Mouse (Mus musculus) liver, embryonic 12.5 days (tissue): ENCODE data around the gene Eprs. TPM values are rescaled to one million over a fixed set of nuclear protein-coding genes. Genes with fewer than 3 reads are reported as not detected.
A peak's percentile ranks its signal among the peaks of the same experiment; 100 is the strongest.

ENCODE experiments used
- ATAC-seq: fragments of 200-750 bp; cut with Nextera tagmentation; 2 replicates; pipeline ENCODE4 v1.8.0; 2017; ENCODE audit warnings: moderate number of reproducible peaks, mild to moderate bottlenecking, moderate library complexity
- H3K27ac ChIP-seq: fragments of 300-500 bp; sonication (generic); 2 replicates; pipeline ENCODE4 v1.5.1; 2016; ENCODE audit warnings: mild to moderate bottlenecking
- H3K27me3 ChIP-seq: fragments of 300-500 bp; sonication (generic); replicated peaks from 2 replicates; pipeline ENCODE4 v1.6.1; 2016; ENCODE audit warnings: mild to moderate bottlenecking, moderate library complexity
- H3K36me3 ChIP-seq: fragments of 300-500 bp; sonication (generic); 2 replicates; pipeline ENCODE4 v1.6.1; 2016; ENCODE audit warnings: mild to moderate bottlenecking, moderate library complexity
- H3K4me1 ChIP-seq: fragments of 300-500 bp; sonication (generic); 2 replicates; pipeline ENCODE4 v1.6.1; 2016
- H3K4me2 ChIP-seq: fragments of 300-500 bp; sonication (generic); 2 replicates; pipeline ENCODE4 v1.6.1; 2016; ENCODE audit warnings: mild to moderate bottlenecking, moderate library complexity
- H3K4me3 ChIP-seq: fragments of 300-500 bp; sonication (generic); 2 replicates; pipeline ENCODE4 v1.5.1; 2016; ENCODE audit warnings: mild to moderate bottlenecking, moderate library complexity
- H3K9ac ChIP-seq: fragments of 300-500 bp; sonication (generic); 2 replicates; pipeline ENCODE4 v1.6.1; 2016; ENCODE audit warnings: mild to moderate bottlenecking, moderate library complexity
- H3K9me3 ChIP-seq: fragments of 300-500 bp; sonication (generic); replicated peaks from 2 replicates; pipeline ENCODE4 v1.6.1; 2016; ENCODE audit warnings: mild to moderate bottlenecking, moderate library complexity
- WGBS: fragments of 180-500 bp; shearing (Covaris S2); methylation state at CpG from one replicate; pipeline ENCODE4 v1.1.7; 2016; ENCODE audit not compliant: insufficient replicate concordance; 5-methylcytosine and 5-hydroxymethylcytosine counted together
- polyA plus RNA-seq: library from polyadenylated mRNA; unstranded; fragments of >200 nt; fragmentation: Nextera tagmentation; extraction: Ambion mirVana; gene quantifications from 2 replicates; pipeline ENCODE4 v1.2.1, GENCODE M21; 2016

The Eprs gene
- polyA plus RNA-seq, 1 experiment from 2014 or later: 136 TPM

DNA sequence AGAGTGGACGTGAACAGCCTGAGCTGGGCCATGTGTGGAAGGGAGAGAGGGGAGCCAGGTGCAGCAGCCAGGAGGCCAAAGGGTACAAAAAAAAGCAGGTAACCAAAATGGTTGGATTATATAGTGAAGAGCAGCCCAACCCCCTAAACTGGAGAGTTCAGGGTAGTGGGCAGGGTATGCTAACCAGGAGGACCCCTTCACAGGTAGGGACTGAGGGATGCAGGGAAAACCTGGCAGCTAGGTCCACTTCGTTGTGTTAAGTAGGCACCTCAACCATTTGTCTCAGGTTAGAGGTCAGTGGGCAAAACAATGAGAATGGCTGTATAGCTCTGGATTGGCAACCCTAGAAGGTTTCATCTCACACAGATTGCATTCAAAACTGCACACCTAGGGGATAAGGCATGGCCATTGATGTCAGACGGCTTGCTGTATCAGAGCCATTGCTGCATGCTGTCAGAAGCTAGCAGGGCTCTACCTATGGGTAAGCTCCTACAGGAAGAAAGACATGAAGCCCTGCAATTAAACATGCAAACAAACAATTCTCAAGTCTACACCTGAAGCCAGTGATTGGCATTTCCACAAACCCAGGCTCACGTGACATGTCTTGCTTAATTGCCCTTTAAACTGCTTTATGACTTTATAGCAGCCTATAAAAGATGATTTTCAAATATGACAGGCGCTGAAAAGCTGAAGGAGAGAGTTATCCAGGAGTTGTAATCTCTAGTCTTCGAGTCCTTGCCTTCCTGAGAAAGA, 68.6 kb downstream of the Eprs start:
- H3K27ac ChIP-seq: no peak overlapping the region
- H3K36me3 ChIP-seq: peaks cover 39% of the 10 kb centered on the region
- H3K9me3 ChIP-seq: no peaks in the 10 kb centered on the region
- no peak for ATAC-seq
- H3K4me2 ChIP-seq: no peak overlapping the region
- no peak overlapping the region for H3K4me3 ChIP-seq
- H3K9ac ChIP-seq: no peak overlapping the region
- 64% methylated on average over 6 of the region's 6 CpGs for WGBS
- peaks cover 16% of the 10 kb centered on the region for H3K4me1 ChIP-seq
- peaks cover 2% of the 10 kb centered on the region for H3K27me3 ChIP-seq

DNA sequence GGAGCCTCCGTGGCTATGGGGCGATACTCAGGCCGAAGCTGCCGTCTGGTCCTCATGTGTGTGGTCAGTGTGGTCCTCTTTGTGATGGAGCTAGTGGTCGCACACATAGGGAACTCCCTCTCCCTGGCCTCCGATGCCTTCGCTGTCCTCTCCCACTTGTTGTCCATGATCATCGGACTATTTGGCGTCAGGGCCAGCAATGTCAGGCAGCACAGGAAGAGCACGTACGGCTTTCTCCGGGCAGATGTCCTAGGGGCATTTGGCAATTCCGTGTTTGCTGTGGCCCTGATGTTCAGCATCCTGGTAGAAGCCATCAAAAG, 69.1 kb downstream of the Eprs start:
- H3K9ac ChIP-seq: no peak overlapping the region
- no peak overlapping the region for H3K4me3 ChIP-seq
- 80% methylated on average over 13 of the region's 13 CpGs for WGBS
- peaks cover 8% of the 10 kb centered on the region for H3K27me3 ChIP-seq
- H3K36me3 ChIP-seq: peaks cover 34% of the 10 kb centered on the region
- H3K9me3 ChIP-seq: no peaks in the 10 kb centered on the region
- H3K27ac ChIP-seq: no peak overlapping the region
- H3K4me1 ChIP-seq: peaks cover 16% of the 10 kb centered on the region
- ATAC-seq: no peak
- no peak overlapping the region for H3K4me2 ChIP-seq

DNA sequence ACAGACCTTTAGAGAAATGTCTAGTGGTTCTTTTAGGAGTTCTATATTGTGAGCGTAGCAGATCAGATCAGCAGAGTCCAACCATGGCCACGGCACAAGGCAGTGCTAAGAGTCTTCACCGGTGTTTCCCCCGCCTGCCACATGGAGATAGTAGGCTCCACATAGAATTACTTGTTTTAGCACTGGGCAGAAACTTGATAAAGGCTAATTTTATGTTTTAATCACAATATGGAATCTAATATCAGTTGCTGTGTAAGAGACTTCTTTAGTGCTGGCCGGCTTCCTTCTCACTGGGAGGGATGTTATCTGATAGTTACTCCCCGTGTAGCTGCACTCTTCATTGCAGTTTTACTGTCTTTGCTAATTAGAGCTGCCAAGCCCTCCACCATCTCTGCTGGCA, 70.3 kb downstream of the Eprs start:
- peak; percentile 82 for ATAC-seq
- Histone ChIP-seq H3K4me3 (no peak overlapping the region), H3K36me3 (peaks cover 22% of the 10 kb centered on the region), H3K9ac (no peak overlapping the region; the same call in 1 of the 2 replicates), H3K4me1 (peaks cover 16% of the 10 kb centered on the region), H3K4me2 (peak overlapping the region; percentile 37), H3K9me3 (no peaks in the 10 kb centered on the region), H3K27ac (peak overlapping the region; percentile 22; the same call in 1 of the 2 replicates), H3K27me3 (peaks cover 15% of the 10 kb centered on the region)
- WGBS: 28% methylated on average over 6 of the region's 6 CpGs

DNA sequence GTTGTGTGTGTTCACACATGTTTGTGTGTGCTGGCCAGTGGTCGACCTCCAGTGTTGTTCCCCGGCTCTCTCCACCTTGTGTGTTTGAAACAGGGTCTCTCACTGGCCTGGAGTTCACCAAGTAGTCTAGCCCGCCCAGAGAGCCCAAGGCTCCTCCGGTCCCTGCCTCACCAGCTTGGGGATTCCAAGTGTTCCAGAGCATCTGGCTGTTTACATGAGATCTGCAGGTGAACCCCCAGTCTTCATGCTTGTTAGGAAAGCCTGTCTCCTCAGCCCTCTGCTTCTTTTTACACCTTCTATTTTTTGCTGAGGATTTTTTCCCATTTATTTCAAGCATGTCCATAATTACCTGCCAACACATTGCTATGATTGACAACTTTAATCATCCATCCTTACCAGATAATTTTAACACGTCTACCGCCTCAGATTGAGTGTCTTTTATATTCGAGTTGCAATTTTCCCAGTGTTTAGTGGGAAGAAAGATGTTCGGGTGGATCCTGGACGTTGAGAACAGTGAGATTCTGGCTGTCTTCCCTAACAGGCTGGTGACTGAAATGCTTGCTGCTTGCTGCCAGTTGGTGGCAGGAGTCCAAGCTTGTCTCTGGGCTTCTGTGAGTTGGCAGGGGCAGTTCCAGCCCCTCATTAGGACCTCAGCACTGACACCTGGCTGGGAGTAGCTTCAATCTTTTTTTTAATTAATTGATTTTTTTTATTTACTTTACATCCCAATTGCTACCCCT, 76.2 kb downstream of the Eprs start:
- peaks cover 21% of the 10 kb centered on the region for H3K27me3 ChIP-seq
- 57% methylated on average over 9 of the region's 9 CpGs for WGBS
- H3K4me2 ChIP-seq: no peak overlapping the region
- H3K4me1 ChIP-seq: no peaks in the 10 kb centered on the region
- ATAC-seq: no peak
- no peak overlapping the region for H3K27ac ChIP-seq
- H3K9ac ChIP-seq: no peak overlapping the region
- no peaks in the 10 kb centered on the region for H3K36me3 ChIP-seq
- no peak overlapping the region for H3K4me3 ChIP-seq
- H3K9me3 ChIP-seq: no peaks in the 10 kb centered on the region

DNA sequence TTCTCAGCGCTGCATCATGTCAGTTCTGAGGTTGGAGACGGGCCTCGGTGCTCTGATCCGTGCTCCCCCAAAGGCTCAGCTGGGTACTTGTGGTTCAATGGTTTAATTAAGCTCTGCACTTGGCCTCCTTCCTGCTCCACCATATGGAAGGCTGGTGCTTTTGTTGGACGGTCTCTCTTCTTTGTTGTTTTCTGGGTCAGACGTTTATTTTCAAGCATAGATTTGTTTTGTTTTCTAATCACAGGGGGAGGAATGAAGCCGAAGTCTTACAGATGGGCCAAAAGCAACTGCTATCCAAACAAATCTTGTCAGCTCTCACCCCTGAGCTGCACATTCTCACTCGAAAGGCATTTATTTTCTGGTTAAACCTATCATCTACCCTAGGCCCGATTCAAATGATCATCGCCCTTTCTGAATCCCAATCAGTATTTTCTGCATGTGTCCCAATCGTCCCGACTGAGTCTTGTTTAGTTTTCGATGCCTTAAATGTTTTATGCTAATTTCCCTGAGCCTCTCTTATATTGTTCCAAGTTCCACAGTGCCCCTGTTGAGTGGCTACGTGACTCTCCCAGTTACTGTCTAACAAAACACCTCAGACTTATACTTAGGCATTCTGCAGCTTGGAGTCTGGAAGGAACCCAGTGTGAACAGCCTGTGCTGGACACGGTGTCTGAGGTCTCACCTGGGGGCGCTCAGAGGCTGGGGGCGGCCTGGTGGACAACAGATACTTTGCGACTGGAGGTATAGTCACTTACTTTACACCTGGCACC, 79.0 kb downstream of the Eprs start:
- Histone ChIP-seq H3K9me3 (no peaks in the 10 kb centered on the region), H3K4me3 (no peak overlapping the region), H3K9ac (no peak overlapping the region), H3K4me1 (peaks cover 4% of the 10 kb centered on the region; the same call in 1 of the 2 replicates), H3K36me3 (no peaks in the 10 kb centered on the region), H3K27me3 (peaks cover 15% of the 10 kb centered on the region; the same call in 1 of the 2 replicates), H3K4me2 (no peak overlapping the region), H3K27ac (no peak overlapping the region)
- ATAC-seq: no peak
- 79% methylated on average over 18 of the region's 18 CpGs for WGBS

DNA sequence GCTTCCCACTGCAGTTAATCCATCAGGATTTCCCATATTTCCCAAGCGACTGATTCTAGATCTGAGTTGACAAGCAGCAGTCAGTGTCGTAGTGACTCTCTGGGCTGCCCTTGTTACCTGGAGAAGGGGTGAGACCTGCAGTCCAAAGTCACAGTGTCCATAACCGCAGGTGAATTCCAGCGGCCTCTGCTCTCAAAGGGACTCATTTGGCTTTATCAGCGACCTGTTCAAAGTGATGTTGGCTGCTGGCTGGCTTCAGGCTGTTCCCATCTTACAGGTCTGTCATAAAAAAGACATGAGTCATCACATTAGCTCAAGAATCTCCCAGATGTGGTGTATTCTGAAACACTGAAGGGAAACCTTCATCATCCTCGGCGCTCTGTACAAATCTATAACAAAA, 86.1 kb downstream of the Eprs start:
- 86% methylated on average over 7 of the region's 7 CpGs for WGBS
- Histone ChIP-seq H3K4me3 (no peak overlapping the region), H3K9ac (no peak overlapping the region), H3K4me1 (peaks cover 54% of the 10 kb centered on the region), H3K27me3 (no peaks in the 10 kb centered on the region; the same call in 1 of the 2 replicates), H3K9me3 (no peaks in the 10 kb centered on the region), H3K27ac (peak overlapping the region; percentile 52), H3K36me3 (no peaks in the 10 kb centered on the region), H3K4me2 (peak overlapping the region; percentile 19; the same call in 1 of the 2 replicates)
- no peak for ATAC-seq

DNA sequence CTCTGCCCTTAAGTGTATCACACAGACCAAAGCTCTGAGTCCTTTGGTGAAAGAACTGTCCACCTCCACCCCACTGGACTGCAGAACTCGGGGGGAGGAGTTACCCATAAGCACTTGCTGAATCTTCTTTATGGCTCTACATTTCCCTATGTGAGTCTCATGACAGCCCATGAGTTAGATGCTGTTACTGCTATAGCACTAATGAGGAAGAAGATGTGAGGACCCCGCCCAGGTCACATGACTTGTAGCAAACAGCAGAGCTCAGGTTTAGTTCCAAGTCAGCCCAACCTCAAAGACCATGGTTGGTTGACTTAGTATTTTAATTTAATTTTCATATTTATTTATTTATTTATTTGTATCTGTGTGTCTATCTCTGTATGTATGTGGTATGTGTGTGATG, 86.9 kb downstream of the Eprs start:
- H3K36me3 ChIP-seq: no peaks in the 10 kb centered on the region
- H3K4me1 ChIP-seq: peaks cover 62% of the 10 kb centered on the region
- no peak overlapping the region for H3K4me3 ChIP-seq
- H3K27ac ChIP-seq: peak overlapping the region; percentile 98
- peaks cover 7% of the 10 kb centered on the region; the same call in 1 of the 2 replicates for H3K27me3 ChIP-seq
- no peaks in the 10 kb centered on the region for H3K9me3 ChIP-seq
- ATAC-seq: no peak
- WGBS: 53% methylated on average over 2 of the region's 2 CpGs
- 0 out of 2 replicates have a peak overlapping the region, but pooled peaks have one; percentile 5 for H3K9ac ChIP-seq
- peak overlapping the region; percentile 19 for H3K4me2 ChIP-seq

DNA sequence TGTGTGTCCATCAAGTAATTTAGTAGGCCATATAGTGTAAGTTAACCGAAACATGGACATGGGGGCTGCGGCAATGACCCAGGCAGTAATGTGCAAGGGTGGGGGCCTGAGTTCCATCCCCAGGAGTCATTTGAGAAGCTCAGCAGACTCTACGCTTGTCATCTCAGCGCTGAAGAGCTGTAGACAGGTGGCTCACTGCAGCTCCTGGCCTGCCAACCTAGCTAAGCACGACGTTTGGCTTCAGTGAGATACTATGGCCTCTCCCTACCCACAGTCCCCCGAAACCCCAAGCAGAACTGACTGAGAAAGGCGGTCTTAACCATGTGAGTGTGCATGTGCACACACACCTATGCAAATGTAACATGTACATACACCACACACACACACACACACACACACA, 88.2 kb downstream of the Eprs start:
- H3K4me2 ChIP-seq: peak overlapping the region; percentile 48
- peak overlapping the region; percentile 50; the same call in 1 of the 2 replicates for H3K9ac ChIP-seq
- H3K4me3 ChIP-seq: peak overlapping the region; percentile 16; the same call in 1 of the 2 replicates
- H3K9me3 ChIP-seq: no peaks in the 10 kb centered on the region
- 77% methylated on average over 8 of the region's 8 CpGs for WGBS
- no peaks in the 10 kb centered on the region for H3K36me3 ChIP-seq
- H3K4me1 ChIP-seq: peaks cover 65% of the 10 kb centered on the region
- ATAC-seq: no peak
- H3K27me3 ChIP-seq: peaks cover 20% of the 10 kb centered on the region
- peak overlapping the region; percentile 98 for H3K27ac ChIP-seq

DNA sequence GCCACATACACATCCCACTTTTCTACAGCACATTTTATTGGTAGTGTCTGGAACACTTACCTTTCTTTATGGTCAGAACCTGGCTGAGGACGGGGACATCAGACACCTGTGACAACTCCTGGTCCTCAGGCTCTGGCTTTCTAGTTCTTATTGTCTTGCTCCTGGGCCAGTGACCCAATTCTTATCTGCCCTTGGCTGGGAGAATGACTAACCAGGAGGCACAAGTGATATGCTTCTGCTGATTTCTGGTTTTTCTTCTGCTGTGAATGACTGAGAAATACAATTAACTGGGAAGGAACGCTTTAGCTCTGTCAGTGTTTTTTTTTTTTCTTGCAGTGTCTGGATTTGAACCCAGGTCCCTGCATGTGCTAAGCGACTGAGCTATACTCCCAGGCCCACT, 88.7 kb downstream of the Eprs start:
- H3K27me3 ChIP-seq: peaks cover 23% of the 10 kb centered on the region
- WGBS: 47% methylated on average over 3 of the region's 3 CpGs
- peak overlapping the region; percentile 48 for H3K4me2 ChIP-seq
- peaks cover 69% of the 10 kb centered on the region for H3K4me1 ChIP-seq
- peaks cover 3% of the 10 kb centered on the region for H3K36me3 ChIP-seq
- H3K4me3 ChIP-seq: peak overlapping the region; percentile 16; the same call in 1 of the 2 replicates
- peak overlapping the region; percentile 50; the same call in 1 of the 2 replicates for H3K9ac ChIP-seq
- ATAC-seq: no peak
- no peaks in the 10 kb centered on the region for H3K9me3 ChIP-seq
- peak overlapping the region; percentile 98 for H3K27ac ChIP-seq

DNA sequence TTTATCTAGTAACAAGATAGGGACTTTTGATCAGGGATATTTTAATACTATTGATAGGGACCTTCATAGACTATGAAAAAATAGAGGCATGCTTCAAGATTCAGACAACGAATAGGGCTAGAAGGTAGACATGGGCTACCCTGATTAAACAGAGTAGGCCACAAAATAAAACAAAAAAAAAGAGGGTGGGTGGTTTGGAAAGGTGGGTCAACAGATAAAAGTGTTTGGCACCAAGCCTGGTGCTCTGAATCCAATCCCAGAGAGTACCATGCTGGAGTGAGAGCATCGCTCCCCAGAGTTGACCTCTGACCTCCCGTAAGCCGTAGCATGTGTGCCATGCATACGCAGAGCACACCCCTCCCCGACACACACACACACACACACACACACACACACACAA, 89.6 kb downstream of the Eprs start:
- H3K9ac ChIP-seq: peak overlapping the region; percentile 78; the same call in 1 of the 2 replicates
- peaks cover 78% of the 10 kb centered on the region for H3K4me1 ChIP-seq
- WGBS: 61% methylated on average over 6 of the region's 6 CpGs
- peaks cover 26% of the 10 kb centered on the region for H3K27me3 ChIP-seq
- H3K9me3 ChIP-seq: no peaks in the 10 kb centered on the region
- peak overlapping the region; percentile 98 for H3K27ac ChIP-seq
- H3K4me2 ChIP-seq: no peak overlapping the region; the same call in 1 of the 2 replicates
- ATAC-seq: no peak
- no peak overlapping the region for H3K4me3 ChIP-seq
- H3K36me3 ChIP-seq: peaks cover 13% of the 10 kb centered on the region

DNA sequence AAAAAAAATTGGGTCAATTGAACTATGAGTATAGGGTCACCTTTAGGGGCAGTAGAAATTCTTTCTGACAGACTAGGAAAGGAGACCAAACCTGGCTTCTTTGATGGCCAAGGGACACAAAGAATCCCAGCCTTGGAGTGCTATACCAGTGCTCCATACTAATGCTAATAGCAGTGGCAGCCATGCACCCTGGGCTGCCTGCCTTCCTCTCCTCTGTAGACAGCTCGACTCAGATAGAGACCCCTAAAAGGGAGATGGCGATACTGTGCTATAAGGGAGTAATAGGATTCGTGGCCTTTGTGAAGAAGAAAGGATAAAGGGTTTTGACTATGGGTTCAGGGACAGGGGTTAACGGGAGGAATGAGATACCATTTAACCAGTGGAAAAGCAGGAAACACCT, 91.3 kb downstream of the Eprs start:
- peak; percentile 9 for ATAC-seq
- H3K27ac ChIP-seq: peak overlapping the region; percentile 98
- peak overlapping the region; percentile 78 for H3K9ac ChIP-seq
- H3K27me3 ChIP-seq: peaks cover 26% of the 10 kb centered on the region
- peak overlapping the region; percentile 72 for H3K4me2 ChIP-seq
- 21% methylated on average over 4 of the region's 4 CpGs for WGBS
- no peaks in the 10 kb centered on the region; the same call in 1 of the 2 replicates for H3K9me3 ChIP-seq
- H3K36me3 ChIP-seq: peaks cover 29% of the 10 kb centered on the region
- peaks cover 91% of the 10 kb centered on the region for H3K4me1 ChIP-seq
- H3K4me3 ChIP-seq: peak overlapping the region; percentile 88
